Mouse (Mus musculus) hindbrain, embryonic 12.5 days (tissue): Measurements from ENCODE around the gene Nrd1. TPM values are rescaled to one million over a fixed set of nuclear protein-coding genes. Genes with fewer than 3 reads are reported as not detected.

ENCODE experiments used
- ATAC-seq: fragments of 200-750 bp; cut with Nextera tagmentation; 2 replicates; pipeline ENCODE4 v1.8.0; 2017; ENCODE audit warnings: moderate TSS enrichment; ENCODE audit not compliant: low FRiP score
- H3K27ac ChIP-seq: fragments of 300-500 bp; sonication (generic); 2 replicates; pipeline ENCODE4 v1.5.1; 2016; ENCODE audit warnings: mild to moderate bottlenecking
- H3K27me3 ChIP-seq: fragments of 300-500 bp; sonication (generic); 2 replicates; pipeline ENCODE4 v1.6.1; 2016; ENCODE audit warnings: mild to moderate bottlenecking
- H3K36me3 ChIP-seq: fragments of 300-500 bp; sonication (generic); 2 replicates; pipeline ENCODE4 v1.6.1; 2016; ENCODE audit warnings: mild to moderate bottlenecking
- H3K4me1 ChIP-seq: fragments of 300-500 bp; sonication (generic); 2 replicates; pipeline ENCODE4 v1.6.1; 2016
- H3K4me2 ChIP-seq: fragments of 300-500 bp; sonication (generic); replicated peaks from 2 replicates; pipeline ENCODE4 v1.6.1; 2016; ENCODE audit warnings: mild to moderate bottlenecking
- H3K4me3 ChIP-seq: fragments of 300-500 bp; sonication (generic); 2 replicates; pipeline ENCODE4 v1.5.1; 2016; ENCODE audit warnings: mild to moderate bottlenecking
- H3K9ac ChIP-seq: fragments of 300-500 bp; sonication (generic); 2 replicates; pipeline ENCODE4 v1.6.1; 2016; ENCODE audit warnings: mild to moderate bottlenecking, moderate library complexity
- H3K9me3 ChIP-seq: fragments of 300-500 bp; sonication (generic); replicated peaks from 2 replicates; pipeline ENCODE4 v1.6.1; 2016; ENCODE audit warnings: mild to moderate bottlenecking
- WGBS: fragments of 180-500 bp; shearing (Covaris S2); methylation state at CpG from one replicate; pipeline ENCODE4 v1.1.7; 2016; 5-methylcytosine and 5-hydroxymethylcytosine counted together
- polyA plus RNA-seq: library from polyadenylated mRNA; unstranded; fragments of >200 nt; fragmentation: Nextera tagmentation; extraction: Ambion mirVana; gene quantifications from 2 replicates; pipeline ENCODE4 v1.2.1, GENCODE M21; 2016

Nrd1 gene
- polyA plus RNA-seq, 1 experiment from 2014 or later = 113 TPM

DNA sequence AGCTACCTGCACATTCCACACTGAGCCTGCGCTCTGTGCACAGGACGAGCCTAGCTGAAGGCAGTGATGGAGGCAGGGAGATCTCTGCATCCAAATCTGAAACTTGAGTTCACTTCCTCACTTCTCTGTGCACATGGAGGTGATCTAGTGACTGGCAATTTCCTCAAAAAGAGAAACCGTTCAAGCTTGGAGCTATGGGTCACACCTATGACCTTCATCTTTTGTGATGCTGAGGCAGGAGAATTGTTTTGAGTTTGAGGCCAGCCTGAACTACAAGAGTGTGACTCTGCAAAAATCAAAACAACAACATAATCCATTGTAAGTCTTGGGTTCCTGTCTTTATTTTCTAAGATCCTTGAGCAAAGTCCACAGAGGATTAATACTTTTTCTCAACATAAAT lies 72.8 kb downstream of the Nrd1 start:
- ATAC-seq = no peak
- Histone ChIP-seq H3K4me1 (no peaks in the 10 kb centered on the region), H3K9ac (no peak overlapping the region), H3K36me3 (peaks cover 20% of the 10 kb centered on the region), H3K9me3 (no peaks in the 10 kb centered on the region), H3K4me2 (no peak overlapping the region), H3K27me3 (no peaks in the 10 kb centered on the region), H3K27ac (no peak overlapping the region), H3K4me3 (no peak overlapping the region)
- WGBS = 84% methylated on average over 3 of the region's 3 CpGs

DNA sequence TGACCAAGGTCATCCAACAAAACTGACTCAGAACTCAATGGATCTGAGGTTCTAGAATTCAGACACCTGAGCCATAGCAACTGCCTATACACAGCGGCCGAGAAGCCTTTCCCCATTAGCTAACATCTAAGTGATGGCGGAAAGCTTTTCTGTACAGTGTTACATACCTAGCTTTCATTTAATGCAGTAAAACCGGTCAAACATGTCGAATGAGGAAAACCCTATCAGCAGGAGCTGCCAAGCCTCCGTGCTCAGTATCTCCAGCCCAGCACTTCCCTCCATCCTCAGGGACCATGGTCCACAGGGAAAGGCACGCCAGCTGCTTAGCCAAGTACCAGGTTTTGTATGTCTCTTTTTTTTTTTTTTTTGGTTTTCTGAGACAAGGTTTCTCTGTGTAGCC lies 78.5 kb downstream of the Nrd1 start:
- Histone ChIP-seq H3K4me2 (no peak overlapping the region), H3K27ac (no peak overlapping the region), H3K4me1 (no peaks in the 10 kb centered on the region), H3K9ac (no peak overlapping the region), H3K36me3 (peaks cover 35% of the 10 kb centered on the region), H3K27me3 (no peaks in the 10 kb centered on the region), H3K4me3 (no peak overlapping the region), H3K9me3 (no peaks in the 10 kb centered on the region)
- WGBS = 92% methylated on average over 7 of the region's 7 CpGs
- ATAC-seq = no peak

DNA sequence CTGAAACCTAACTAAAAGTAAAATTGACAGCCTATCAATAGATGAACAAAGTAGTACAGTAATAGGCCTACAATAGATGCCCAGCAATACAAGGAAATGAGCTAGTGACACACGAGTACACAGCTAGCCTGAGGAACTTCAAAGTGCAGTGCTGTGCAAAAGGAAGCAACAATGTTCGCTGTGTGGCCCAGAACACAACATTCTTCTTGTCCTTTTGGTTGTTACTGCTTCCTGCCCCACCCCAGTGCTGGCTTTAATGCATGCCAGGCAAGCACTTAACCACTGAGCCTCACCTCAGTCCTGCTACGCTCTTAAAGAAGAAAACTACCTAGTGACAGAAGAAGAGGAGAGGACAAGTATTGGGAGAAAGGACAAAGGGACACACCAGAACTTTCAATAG lies 79.2 kb downstream of the Nrd1 start:
- no peak overlapping the region for H3K4me3 ChIP-seq
- H3K4me1 ChIP-seq = no peaks in the 10 kb centered on the region
- no peak overlapping the region for H3K4me2 ChIP-seq
- no peaks in the 10 kb centered on the region for H3K27me3 ChIP-seq
- H3K36me3 ChIP-seq = peaks cover 35% of the 10 kb centered on the region
- WGBS = 78% methylated on average over 3 of the region's 3 CpGs
- no peak overlapping the region for H3K9ac ChIP-seq
- ATAC-seq = no peak
- H3K9me3 ChIP-seq = no peaks in the 10 kb centered on the region
- H3K27ac ChIP-seq = no peak overlapping the region

DNA sequence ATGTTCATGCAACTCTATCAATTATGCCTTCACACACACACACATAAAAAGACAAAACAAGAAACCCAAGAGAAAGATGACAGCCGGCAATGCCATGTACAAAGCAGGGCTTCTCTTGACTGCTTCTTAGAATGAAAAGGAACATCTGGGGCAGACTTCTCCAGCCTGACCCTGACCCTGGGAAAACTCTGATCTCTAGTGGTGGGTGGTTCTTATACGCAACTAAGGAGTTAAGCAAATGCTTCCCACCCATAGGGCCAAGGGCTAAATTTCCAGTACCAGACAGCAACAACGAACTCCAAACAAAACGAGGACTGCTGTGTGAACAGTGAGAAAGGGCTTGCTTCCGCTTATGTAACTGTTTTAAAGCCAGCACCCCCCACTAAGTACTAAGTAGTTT lies 79.7 kb downstream of the Nrd1 start:
- H3K4me1 ChIP-seq = no peaks in the 10 kb centered on the region
- no peak for ATAC-seq
- H3K36me3 ChIP-seq = peaks cover 35% of the 10 kb centered on the region
- H3K9me3 ChIP-seq = no peaks in the 10 kb centered on the region
- no peak overlapping the region for H3K4me2 ChIP-seq
- no peak overlapping the region for H3K9ac ChIP-seq
- no peak overlapping the region for H3K27ac ChIP-seq
- 77% methylated on average over 5 of the region's 5 CpGs for WGBS
- no peaks in the 10 kb centered on the region for H3K27me3 ChIP-seq
- H3K4me3 ChIP-seq = no peak overlapping the region

DNA sequence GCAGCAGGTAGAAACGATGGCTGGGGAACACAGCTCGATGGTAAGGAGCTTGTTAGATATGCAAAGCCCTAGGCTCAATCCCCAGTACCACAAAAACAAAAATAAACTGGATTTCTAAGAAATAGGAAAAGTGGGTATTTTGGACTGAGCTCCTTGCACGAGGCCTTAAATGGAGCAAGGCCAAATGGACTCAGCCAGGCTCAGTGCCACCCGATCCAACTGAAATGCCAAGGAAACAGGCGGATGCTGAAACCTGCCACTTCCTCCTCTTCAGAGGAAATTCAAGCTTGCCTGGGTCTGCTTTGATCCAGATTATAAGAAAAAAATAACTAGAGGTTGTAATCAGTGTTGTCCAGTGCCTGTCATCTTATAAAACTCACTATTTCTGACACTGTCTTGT lies 88.7 kb downstream of the Nrd1 start:
- no peak overlapping the region for H3K9ac ChIP-seq
- no peak overlapping the region for H3K4me2 ChIP-seq
- H3K4me3 ChIP-seq = no peak overlapping the region
- no peak overlapping the region for H3K27ac ChIP-seq
- H3K36me3 ChIP-seq = 0 out of 2 replicates have a peak, but pooled peaks cover 2% of the 10 kb centered on the region
- H3K4me1 ChIP-seq = no peaks in the 10 kb centered on the region
- no peak for ATAC-seq
- WGBS = 92% methylated on average over 5 of the region's 5 CpGs
- no peaks in the 10 kb centered on the region for H3K27me3 ChIP-seq
- no peaks in the 10 kb centered on the region for H3K9me3 ChIP-seq

DNA sequence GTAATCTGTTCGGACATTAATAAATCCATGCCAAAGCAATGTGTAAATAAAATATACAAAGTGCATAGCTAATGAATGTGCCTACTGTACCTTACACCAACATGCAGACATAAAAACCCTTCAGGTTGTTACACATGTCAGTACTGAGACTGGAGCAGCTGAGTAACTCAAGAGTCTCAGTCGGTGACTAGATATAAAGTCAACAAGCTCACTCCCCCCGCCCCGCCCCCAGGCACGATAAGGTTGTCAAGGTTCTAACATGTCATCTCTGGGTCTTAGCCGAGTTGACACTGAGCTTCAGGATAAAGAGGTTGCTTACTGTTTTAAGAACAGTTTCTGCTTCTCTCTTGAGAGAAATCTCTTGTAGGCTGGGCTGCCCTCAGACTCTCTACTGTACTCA lies 89.5 kb downstream of the Nrd1 start:
- H3K4me1 ChIP-seq = no peaks in the 10 kb centered on the region
- no peaks in the 10 kb centered on the region for H3K9me3 ChIP-seq
- H3K27me3 ChIP-seq = no peaks in the 10 kb centered on the region
- 81% methylated on average over 6 of the region's 6 CpGs for WGBS
- no peak overlapping the region for H3K27ac ChIP-seq
- no peak overlapping the region for H3K9ac ChIP-seq
- no peak overlapping the region for H3K4me3 ChIP-seq
- 0 out of 2 replicates have a peak, but pooled peaks cover 2% of the 10 kb centered on the region for H3K36me3 ChIP-seq
- no peak for ATAC-seq
- H3K4me2 ChIP-seq = no peak overlapping the region

DNA sequence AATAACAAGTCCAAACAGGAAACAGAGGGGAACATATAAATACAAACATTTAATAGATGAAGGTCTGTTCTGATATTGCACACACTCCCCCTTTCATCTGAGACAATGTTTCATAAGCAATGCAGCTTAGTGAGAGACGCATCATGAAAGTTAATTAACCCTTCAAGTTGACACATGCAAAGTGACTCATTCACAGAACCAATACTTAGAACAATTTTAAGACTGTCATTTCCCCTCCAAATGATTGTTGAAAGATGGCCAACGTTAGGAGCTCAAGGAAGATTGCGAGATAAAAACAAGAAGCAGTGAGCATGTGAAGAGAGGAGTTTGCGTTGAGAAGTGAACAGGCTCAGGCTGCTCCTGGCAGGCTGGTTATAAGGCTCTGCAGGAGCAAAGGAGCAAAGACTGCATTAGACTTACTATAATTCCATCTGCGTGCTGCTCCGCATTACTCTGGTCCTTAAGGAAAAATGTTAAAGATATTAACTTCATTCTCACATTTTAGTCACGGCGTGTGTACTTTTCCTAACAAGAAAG lies 90.9 kb downstream of the Nrd1 start:
- Histone ChIP-seq H3K27me3 (no peaks in the 10 kb centered on the region), H3K4me2 (no peak overlapping the region), H3K9me3 (no peaks in the 10 kb centered on the region), H3K4me3 (no peak overlapping the region), H3K4me1 (no peaks in the 10 kb centered on the region), H3K36me3 (0 out of 2 replicates have a peak, but pooled peaks cover 2% of the 10 kb centered on the region), H3K27ac (no peak overlapping the region), H3K9ac (no peak overlapping the region)
- WGBS = 93% methylated on average over 8 of the region's 8 CpGs
- ATAC-seq = no peak

DNA sequence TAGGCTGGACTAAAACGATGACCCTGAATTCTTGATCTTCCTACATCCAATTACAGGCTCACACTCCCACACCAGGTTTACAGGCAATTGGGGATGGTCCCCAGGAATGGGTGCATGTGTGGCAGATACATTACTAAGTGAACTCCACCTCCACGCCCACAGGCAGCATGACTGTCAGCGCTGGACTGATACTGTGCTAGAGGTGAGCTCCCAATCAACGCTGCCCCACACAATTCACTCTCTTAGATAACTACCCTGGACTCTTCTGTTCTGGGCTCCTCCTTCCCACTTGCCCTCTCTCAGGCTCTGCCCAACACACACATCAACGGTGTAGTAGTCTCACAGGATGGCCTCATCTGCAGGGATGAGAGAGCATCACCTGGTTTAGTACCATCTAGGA lies 91.9 kb downstream of the Nrd1 start:
- 90% methylated on average over 5 of the region's 5 CpGs for WGBS
- H3K9ac ChIP-seq = no peak overlapping the region
- H3K9me3 ChIP-seq = no peaks in the 10 kb centered on the region
- H3K4me1 ChIP-seq = no peaks in the 10 kb centered on the region
- no peak overlapping the region for H3K4me3 ChIP-seq
- 0 out of 2 replicates have a peak, but pooled peaks cover 8% of the 10 kb centered on the region for H3K36me3 ChIP-seq
- no peaks in the 10 kb centered on the region for H3K27me3 ChIP-seq
- no peak for ATAC-seq
- H3K4me2 ChIP-seq = no peak overlapping the region
- H3K27ac ChIP-seq = no peak overlapping the region

DNA sequence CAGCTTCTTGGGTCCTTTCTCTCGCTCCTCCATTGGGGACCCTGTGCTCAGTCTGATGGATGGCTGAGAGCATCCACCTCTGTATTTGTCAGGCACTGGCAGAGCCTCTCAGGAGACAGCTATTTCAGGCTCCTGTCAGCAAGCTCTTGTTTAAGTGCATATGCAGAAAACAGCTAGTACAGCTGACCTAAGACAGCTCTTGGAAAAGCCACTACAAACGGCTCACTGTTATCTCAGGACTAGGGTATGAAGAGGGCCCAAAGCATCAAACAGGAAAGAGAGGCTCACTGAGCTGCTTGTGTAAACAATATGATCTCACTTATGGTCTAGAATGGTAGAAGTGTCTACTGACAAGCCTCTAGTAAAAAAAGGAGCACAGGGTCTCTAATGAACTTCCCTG lies 93.8 kb downstream of the Nrd1 start:
- Histone ChIP-seq H3K9me3 (no peaks in the 10 kb centered on the region), H3K36me3 (0 out of 2 replicates have a peak, but pooled peaks cover 8% of the 10 kb centered on the region), H3K9ac (no peak overlapping the region), H3K4me3 (no peak overlapping the region), H3K4me2 (no peak overlapping the region), H3K4me1 (no peaks in the 10 kb centered on the region), H3K27ac (no peak overlapping the region), H3K27me3 (no peaks in the 10 kb centered on the region)
- 63% methylated on average over 2 of the region's 2 CpGs for WGBS
- no peak for ATAC-seq

DNA sequence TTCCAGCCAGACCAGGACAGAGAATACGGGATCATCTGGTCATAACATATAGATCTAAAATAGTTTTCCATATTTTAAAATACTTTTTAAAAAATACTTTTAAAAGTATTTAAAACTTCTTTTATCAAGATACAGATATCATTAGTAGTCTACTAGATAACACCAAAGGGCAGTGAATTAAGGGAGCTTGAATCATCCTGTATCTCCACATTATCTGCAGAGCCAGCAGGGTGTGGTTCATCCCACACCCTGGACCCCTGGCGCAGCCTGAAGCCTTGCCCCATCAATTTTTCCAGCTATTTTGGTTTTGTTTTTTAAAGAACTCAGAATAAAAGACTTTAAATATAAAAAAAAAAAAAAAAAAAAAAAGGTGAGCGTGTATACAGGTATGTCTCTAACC lies 98.4 kb downstream of the Nrd1 start:
- no peak for ATAC-seq
- Histone ChIP-seq H3K36me3 (0 out of 2 replicates have a peak, but pooled peaks cover 6% of the 10 kb centered on the region), H3K9me3 (no peaks in the 10 kb centered on the region), H3K4me1 (no peaks in the 10 kb centered on the region), H3K4me2 (no peak overlapping the region), H3K27me3 (no peaks in the 10 kb centered on the region), H3K4me3 (no peak overlapping the region), H3K9ac (no peak overlapping the region), H3K27ac (no peak overlapping the region)
- WGBS = 98% methylated on average over 3 of the region's 3 CpGs

DNA sequence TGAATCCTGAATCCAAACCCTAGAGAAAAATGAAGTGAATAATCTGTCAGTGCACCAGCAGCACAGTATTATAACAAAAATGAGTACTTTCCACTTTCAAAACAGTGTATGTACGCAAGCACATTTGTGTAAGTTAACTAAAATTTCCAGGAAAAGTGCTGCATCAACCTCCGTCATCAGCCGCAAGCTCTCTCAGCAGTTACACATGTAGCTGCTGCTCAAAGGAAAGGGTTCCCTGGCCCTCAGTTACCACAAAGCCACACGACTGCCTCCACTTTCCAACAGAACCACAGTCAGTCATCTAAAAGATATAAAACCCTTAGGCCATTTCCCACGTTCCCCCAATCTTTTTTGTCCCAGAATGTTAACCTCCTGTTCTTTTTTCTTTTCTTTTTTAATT lies 102.1 kb downstream of the Nrd1 start:
- no peak overlapping the region for H3K4me3 ChIP-seq
- WGBS = 94% methylated on average over 5 of the region's 5 CpGs
- no peaks in the 10 kb centered on the region for H3K9me3 ChIP-seq

DNA sequence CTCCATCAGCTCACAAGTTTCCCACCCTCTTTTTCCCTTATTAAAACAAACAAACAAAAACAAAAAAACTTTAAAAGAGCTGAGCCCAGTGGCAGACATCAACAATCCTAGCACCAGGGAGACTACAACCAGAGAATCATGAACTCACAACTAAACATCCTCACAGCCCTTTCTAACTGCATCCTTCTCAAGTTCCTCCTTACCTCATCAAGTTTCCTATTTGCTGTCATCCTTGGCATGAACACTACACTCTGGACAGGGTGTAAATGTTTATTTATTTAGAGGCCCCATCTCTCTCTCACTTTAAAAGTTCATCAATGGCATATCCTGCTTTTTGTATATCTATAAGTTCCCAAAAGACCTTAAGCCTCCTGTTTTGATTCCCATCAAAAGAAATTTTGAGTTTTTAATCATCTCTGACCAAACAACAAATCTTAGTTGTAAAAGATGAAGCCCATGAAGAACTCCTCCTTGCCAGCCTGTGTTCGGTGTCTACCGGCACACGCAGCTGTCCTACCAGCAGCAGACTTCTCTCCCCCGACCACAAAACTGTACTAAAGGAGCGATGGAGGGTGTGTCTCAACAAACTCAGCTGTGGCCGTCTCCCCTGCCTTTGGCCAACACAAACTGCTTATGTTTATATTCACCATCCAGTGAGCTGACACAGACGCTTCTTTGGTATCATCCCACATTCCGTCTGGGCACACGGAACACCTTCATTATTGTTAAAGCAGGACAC lies 102.9 kb downstream of the Nrd1 start:
- no peaks in the 10 kb centered on the region for H3K27me3 ChIP-seq
- no peak overlapping the region for H3K4me2 ChIP-seq
- no peak overlapping the region for H3K27ac ChIP-seq
- WGBS = 80% methylated on average over 9 of the region's 9 CpGs
- no peaks in the 10 kb centered on the region for H3K4me1 ChIP-seq
- H3K36me3 ChIP-seq = no peaks in the 10 kb centered on the region
- H3K9ac ChIP-seq = no peak overlapping the region
- H3K9me3 ChIP-seq = no peaks in the 10 kb centered on the region
- no peak overlapping the region for H3K4me3 ChIP-seq
- no peak for ATAC-seq

More for the DNA sequence above, 102.1 kb downstream of the Nrd1 start:
- Histone ChIP-seq H3K27ac (no peak overlapping the region), H3K4me1 (no peaks in the 10 kb centered on the region), H3K9ac (no peak overlapping the region), H3K4me2 (no peak overlapping the region), H3K27me3 (no peaks in the 10 kb centered on the region), H3K36me3 (no peaks in the 10 kb centered on the region)
- no peak for ATAC-seq

DNA sequence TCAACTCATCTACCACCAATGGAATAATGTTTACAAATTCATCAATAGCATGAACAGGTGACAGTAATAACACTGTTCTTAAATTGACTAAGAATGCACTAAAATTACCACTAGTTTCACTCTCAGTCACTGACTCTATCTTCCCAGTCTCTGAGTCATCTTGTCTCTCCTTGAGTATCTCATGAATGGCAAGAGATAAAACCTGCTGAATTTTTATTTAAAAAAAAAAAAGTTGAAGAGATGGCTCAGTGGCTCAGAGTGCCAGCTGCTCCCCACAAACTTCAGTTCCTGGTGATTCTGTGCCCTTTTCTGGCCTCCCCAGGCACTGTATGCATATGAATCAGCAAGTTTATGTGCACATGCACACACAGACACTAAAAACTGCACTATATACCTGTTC lies 104.8 kb downstream of the Nrd1 start:
- Histone ChIP-seq H3K4me1 (no peaks in the 10 kb centered on the region), H3K36me3 (no peaks in the 10 kb centered on the region), H3K9me3 (no peaks in the 10 kb centered on the region), H3K4me3 (no peak overlapping the region), H3K4me2 (no peak overlapping the region), H3K27ac (no peak overlapping the region), H3K27me3 (no peaks in the 10 kb centered on the region), H3K9ac (no peak overlapping the region)
- ATAC-seq = no peak
